Mouse (Mus musculus): ENCODE results near the gene Tle3.

- TF ChIP-seq POLR2A (IDR thresholded peaks at IDR 0.05; ENCODE audit: control insufficient read depth, extremely low read depth, insufficient read depth, low read length, poor library complexity) (no peak), CTCF (IDR thresholded peaks at IDR 0.05; ENCODE audit: borderline replicate concordance, control insufficient read depth, extremely low read depth, insufficient read depth, low read length, poor library complexity) (no peak)
These were observed 41.7 kb downstream of the Tle3 start for GRCm38 (mm10) chr9:61413665-61414456.

All from thymus, adult 2 months (tissue).